Mouse (Mus musculus) adrenal gland, postnatal 14 days (tissue): ENCODE results near the gene Etv6. TPM values are rescaled to one million over a fixed set of nuclear protein-coding genes. Genes with fewer than 3 reads are reported as not detected.

Source experiments
- DNase-seq: peaks from one replicate; pipeline ENCODE4 v3.0.0; 2021; ENCODE audit warnings: mixed read lengths
- total RNA-seq: library from RNA; stranded (reverse); gene quantifications from 2 replicates; pipeline ENCODE4 v1.2.3, GENCODE M21; 2021

The Etv6 gene
- total RNA-seq, 1 experiment from 2014 or later, result 35.7 TPM

- peak; percentile 56 for DNase-seq
Observed at GRCm38 (mm10) chr6:134043545-134043944, 8.0 kb downstream of the Etv6 start.

- DNase-seq, result peak; percentile 23
Observed at GRCm38 (mm10) chr6:134045092-134045868, 9.8 kb downstream of the Etv6 start.

- no peak for DNase-seq
Observed at GRCm38 (mm10) chr6:134046136-134046535, 10.6 kb downstream of the Etv6 start.

GRCm38 (mm10) chr6:134047249-134047648 is 11.7 kb downstream of the Etv6 start:
- no peak for DNase-seq

- DNase-seq, result no peak
Observed at GRCm38 (mm10) chr6:134047974-134048373, 12.5 kb downstream of the Etv6 start.

- DNase-seq, result no peak
Observed at GRCm38 (mm10) chr6:134048965-134049364, 13.5 kb downstream of the Etv6 start.

GRCm38 (mm10) chr6:134050466-134050865 is 15.0 kb downstream of the Etv6 start:
- no peak for DNase-seq

GRCm38 (mm10) chr6:134051950-134052349 is 16.4 kb downstream of the Etv6 start:
- no peak for DNase-seq

- DNase-seq, result peak; percentile 52
Observed at GRCm38 (mm10) chr6:134053146-134053545, 17.6 kb downstream of the Etv6 start.

- no peak for DNase-seq
Observed at GRCm38 (mm10) chr6:134053566-134053965, 18.1 kb downstream of the Etv6 start.

- DNase-seq, result no peak
Observed at GRCm38 (mm10) chr6:134055588-134055987, 20.1 kb downstream of the Etv6 start.

- no peak for DNase-seq
Observed at GRCm38 (mm10) chr6:134058451-134058850, 23.0 kb downstream of the Etv6 start.

GRCm38 (mm10) chr6:134058886-134059551 is 23.5 kb downstream of the Etv6 start:
- no peak for DNase-seq

GRCm38 (mm10) chr6:134059552-134059891 is 24.0 kb downstream of the Etv6 start:
- peak; percentile 19 for DNase-seq

- no peak for DNase-seq
Observed at GRCm38 (mm10) chr6:134060036-134060435, 24.5 kb downstream of the Etv6 start.

GRCm38 (mm10) chr6:134060811-134061210 is 25.3 kb downstream of the Etv6 start:
- peak; percentile 25 for DNase-seq

- DNase-seq, result no peak
Observed at GRCm38 (mm10) chr6:134065018-134065725, 29.7 kb downstream of the Etv6 start.

- no peak for DNase-seq
Observed at GRCm38 (mm10) chr6:134066112-134066511, 30.6 kb downstream of the Etv6 start.

- DNase-seq, result no peak
Observed at GRCm38 (mm10) chr6:134066996-134067395, 31.5 kb downstream of the Etv6 start.

GRCm38 (mm10) chr6:134067536-134067935 is 32.0 kb downstream of the Etv6 start:
- DNase-seq, result peak; percentile 19

GRCm38 (mm10) chr6:134072439-134072838 is 36.9 kb downstream of the Etv6 start:
- no peak for DNase-seq

- no peak for DNase-seq
Observed at GRCm38 (mm10) chr6:134072906-134073305, 37.4 kb downstream of the Etv6 start.

- DNase-seq, result peak; percentile 25
Observed at GRCm38 (mm10) chr6:134074353-134074752, 38.9 kb downstream of the Etv6 start.
